Mouse (Mus musculus) splenic B cell, adult 2 months (primary cell): ENCODE measurements around the gene Syt15.

ENCODE experiments used
- DNase-seq: peaks from one replicate; pipeline ENCODE4 v3.0.0-alpha.2; 2011; ENCODE audit warnings: low read depth, low spot score
- H3K27me3 ChIP-seq: 2 replicates; pipeline ENCODE4 v1.6.1; 2012; ENCODE audit warnings: mild to moderate bottlenecking, low read length, moderate library complexity, mixed read lengths; ENCODE audit not compliant: control insufficient read depth, poor library complexity, insufficient read depth, severe bottlenecking
- H3K36me3 ChIP-seq: 2 replicates; pipeline ENCODE4 v1.6.1; 2012; ENCODE audit warnings: mild to moderate bottlenecking, low read length, moderate library complexity, mixed read lengths; ENCODE audit not compliant: control insufficient read depth, poor library complexity, insufficient read depth, severe bottlenecking

Syt15 gene

GRCm38 (mm10) chr14:34219295-34219694 lies at the start of gene Syt15:
Gene Syt15 (plus strand): TSS chr14:34219595.
- DNase-seq = no peak
- no peaks in the 10 kb centered on the region; the same call in 1 of the 2 replicates for H3K27me3 ChIP-seq
- H3K36me3 ChIP-seq = no peaks in the 10 kb centered on the region

DNA sequence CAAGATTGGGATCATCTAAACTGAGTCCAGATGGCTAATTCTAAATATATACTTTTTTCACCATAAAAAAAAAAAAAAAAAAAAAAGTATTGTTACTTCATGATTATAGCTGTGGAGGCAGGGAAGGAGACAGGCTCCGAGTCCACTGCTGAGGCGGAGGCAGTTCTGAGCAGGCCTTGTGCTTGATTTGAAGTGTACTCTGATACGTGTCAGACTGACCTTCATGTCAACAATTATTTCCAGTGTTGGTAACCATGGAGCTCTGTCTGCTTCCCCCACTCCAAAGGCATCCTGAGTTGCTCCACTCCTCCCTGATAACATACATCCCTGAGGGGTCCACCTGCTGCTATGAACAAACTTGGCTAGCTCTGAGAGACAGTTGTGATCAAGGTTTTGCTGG lies 48.3 kb upstream of the Syt15 start:
- DNase-seq = no peak
- H3K36me3 ChIP-seq = no peaks in the 10 kb centered on the region
- H3K27me3 ChIP-seq = no peaks in the 10 kb centered on the region

- no peaks in the 10 kb centered on the region for H3K36me3 ChIP-seq
- no peak for DNase-seq
- no peaks in the 10 kb centered on the region for H3K27me3 ChIP-seq
Observed at GRCm38 (mm10) chr14:34179351-34179750, 40.0 kb upstream of the Syt15 start.

- no peaks in the 10 kb centered on the region for H3K27me3 ChIP-seq
- no peak for DNase-seq
- no peaks in the 10 kb centered on the region for H3K36me3 ChIP-seq
Observed at GRCm38 (mm10) chr14:34183101-34183500, 36.3 kb upstream of the Syt15 start.

DNA sequence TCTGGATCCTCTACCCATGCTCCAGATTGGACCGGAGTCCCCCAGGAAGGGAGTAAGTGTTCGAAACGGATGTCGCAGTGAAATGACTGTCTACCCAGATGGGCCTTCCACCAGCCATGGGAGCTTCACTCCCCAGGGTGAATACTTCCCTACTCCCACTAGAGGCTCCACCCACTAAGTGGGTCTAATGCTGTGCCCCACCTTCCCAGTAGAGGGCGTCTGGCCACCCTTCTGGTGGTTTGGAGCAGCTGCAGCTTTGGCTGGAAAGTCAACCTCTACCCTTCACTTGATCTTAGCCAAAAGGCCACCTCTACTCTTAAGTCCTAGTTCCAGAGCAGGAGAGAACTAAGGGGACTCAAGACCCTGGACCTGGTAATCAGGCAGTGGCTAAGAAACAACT lies 30.8 kb upstream of the Syt15 start:
- peak; percentile 10 for DNase-seq
- no peaks in the 10 kb centered on the region for H3K27me3 ChIP-seq
- H3K36me3 ChIP-seq = no peaks in the 10 kb centered on the region

DNA sequence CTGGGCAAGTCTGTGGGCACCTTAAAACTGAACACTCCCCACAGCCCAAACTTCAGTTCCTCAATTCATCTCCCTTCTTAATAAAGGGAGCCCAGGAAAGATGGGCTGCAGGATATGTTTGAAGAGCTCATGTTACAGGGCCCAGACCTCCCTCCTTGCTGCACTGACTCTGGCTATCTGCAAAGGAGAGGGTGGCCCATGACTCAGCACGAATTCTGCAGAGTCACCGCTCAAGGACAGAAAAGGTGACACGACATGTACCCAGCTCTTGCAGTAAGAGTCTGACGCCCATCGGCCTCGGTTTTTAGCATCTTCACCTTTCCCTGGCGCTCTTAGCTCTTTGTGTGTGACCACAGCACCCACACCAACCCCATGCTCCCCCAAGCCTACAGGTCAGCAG lies 29.0 kb upstream of the Syt15 start:
- DNase-seq = no peak
- Histone ChIP-seq H3K27me3 (no peaks in the 10 kb centered on the region), H3K36me3 (no peaks in the 10 kb centered on the region)

- no peaks in the 10 kb centered on the region for H3K27me3 ChIP-seq
- no peaks in the 10 kb centered on the region for H3K36me3 ChIP-seq
- no peak for DNase-seq
Observed at GRCm38 (mm10) chr14:34193879-34194278, 25.5 kb upstream of the Syt15 start.

DNA sequence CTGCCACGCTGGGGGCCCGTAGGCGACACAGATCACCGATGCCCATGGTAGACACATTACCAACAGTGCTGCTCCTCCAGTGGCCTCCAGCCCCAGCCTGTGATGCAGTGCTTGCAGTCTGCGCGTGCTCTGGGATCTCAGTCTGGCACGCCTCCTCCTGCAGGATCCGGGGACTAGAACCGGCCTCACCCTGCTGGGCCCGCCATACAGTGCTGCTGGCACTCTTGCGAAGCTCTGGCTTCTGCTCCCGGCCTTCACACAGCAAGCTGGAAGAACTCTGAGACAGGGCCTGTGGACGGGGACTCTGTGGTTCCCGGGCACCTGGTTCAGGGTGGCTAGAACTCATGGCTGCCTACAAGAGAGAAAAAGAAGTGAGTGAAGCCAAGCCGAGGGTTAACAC lies 23.9 kb upstream of the Syt15 start:
- Histone ChIP-seq H3K36me3 (no peaks in the 10 kb centered on the region), H3K27me3 (no peaks in the 10 kb centered on the region)
- DNase-seq = no peak

DNA sequence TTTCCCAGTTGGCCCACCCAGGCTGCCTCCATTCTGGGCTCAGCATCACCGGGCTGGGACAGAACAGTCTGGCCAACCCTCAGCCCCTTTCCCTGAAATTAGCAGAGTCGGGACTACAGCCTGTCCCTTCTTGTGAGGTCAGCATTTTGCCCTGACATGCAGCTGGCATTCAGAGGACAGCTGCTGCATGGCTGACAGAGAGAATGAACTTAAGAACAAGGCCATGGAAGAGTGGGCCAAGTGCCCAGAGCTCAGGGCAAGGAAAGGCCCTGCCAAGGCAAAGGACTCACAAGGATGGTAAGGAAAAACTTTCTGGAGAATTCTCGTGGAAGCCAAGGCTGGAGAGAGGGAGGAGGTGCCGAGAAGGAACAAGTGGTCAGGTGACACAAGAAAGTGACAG lies 22.7 kb upstream of the Syt15 start:
- no peak for DNase-seq
- Histone ChIP-seq H3K36me3 (no peaks in the 10 kb centered on the region), H3K27me3 (no peaks in the 10 kb centered on the region)

GRCm38 (mm10) chr14:34200738-34201230 lies 18.6 kb upstream of the Syt15 start:
- no peak for DNase-seq
- H3K27me3 ChIP-seq = no peaks in the 10 kb centered on the region
- no peaks in the 10 kb centered on the region for H3K36me3 ChIP-seq

DNA sequence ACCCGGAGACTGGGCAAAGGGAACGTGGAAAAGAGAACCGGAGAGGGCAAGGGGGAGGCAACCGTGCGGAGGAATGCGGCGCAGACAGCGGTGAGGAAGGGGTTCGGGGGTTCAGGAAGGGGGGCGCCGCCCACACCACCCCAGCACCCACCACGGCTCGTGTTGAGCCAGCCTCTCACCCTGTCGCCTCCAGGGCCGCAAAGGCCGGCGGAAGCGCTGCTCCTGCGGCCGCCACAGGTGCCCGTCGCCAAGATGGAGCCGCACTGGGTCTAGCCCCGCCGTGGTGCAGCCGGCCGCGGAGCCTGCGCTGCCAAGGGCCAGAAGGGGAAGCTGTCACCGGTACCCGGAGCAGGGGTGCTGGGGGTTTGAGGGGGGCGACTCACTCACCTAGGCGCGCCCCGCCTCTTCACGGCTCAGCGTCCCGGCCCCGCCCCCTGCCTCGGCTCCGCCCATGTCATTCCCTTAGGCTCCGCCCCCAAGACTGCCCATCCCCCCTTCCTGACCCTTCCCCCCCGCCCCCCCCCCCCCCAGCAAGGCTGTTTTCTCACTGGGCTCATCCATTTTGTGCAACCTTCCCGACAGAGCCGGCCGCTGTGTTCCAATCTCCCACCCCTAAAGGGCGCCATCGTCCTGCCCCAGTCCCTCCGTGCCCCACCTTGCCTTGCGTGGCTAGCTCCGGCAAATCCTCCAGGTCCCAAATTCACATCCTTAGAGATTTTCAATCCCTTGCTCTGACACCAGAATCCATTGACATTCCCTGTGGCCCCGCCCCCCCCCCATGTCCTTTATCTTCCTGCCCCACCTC lies 18.0 kb upstream of the Syt15 start, which contains the start of gene Gprin2:
Gene Gprin2, minus strand, starts transcription at position 423 of the 805 bp plus-strand sequence.
- peak; percentile 5 for DNase-seq
- H3K27me3 ChIP-seq = no peaks in the 10 kb centered on the region
- H3K36me3 ChIP-seq = no peaks in the 10 kb centered on the region

GRCm38 (mm10) chr14:34207996-34208395 lies 11.4 kb upstream of the Syt15 start:
- H3K36me3 ChIP-seq = no peaks in the 10 kb centered on the region
- H3K27me3 ChIP-seq = no peaks in the 10 kb centered on the region
- no peak for DNase-seq

- Histone ChIP-seq H3K27me3 (no peaks in the 10 kb centered on the region), H3K36me3 (no peaks in the 10 kb centered on the region)
- peak; percentile 6 for DNase-seq
Observed at GRCm38 (mm10) chr14:34208651-34209050, 10.7 kb upstream of the Syt15 start.

DNA sequence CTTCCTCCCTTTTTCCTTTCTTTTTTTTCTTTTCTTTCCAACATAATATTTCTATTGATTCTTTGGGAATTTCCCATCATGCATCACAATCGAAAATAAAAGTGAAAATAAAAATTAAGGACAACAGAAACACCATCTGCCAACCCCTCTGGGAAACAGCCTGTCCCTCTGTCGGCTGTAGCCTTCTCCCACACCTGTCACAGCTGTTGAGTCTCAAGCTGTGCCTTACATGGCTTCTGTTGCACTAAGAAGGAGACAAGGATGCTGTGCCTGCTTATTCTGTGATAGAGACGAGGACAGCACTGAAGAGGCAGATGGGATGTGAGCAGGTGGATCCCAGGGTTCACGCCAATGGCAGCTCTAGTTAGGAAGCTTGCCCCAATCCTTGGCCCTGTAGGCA lies 10.3 kb upstream of the Syt15 start:
- no peak for DNase-seq
- H3K27me3 ChIP-seq = no peaks in the 10 kb centered on the region
- H3K36me3 ChIP-seq = no peaks in the 10 kb centered on the region

- no peak for DNase-seq
- Histone ChIP-seq H3K36me3 (no peaks in the 10 kb centered on the region), H3K27me3 (no peaks in the 10 kb centered on the region)
Observed at GRCm38 (mm10) chr14:34209942-34210341, 9.5 kb upstream of the Syt15 start.
